Mouse (Mus musculus) A20 (cell line): ENCODE measurements around the gene Tada2b.

Experiments used
- DNase-seq: peaks from one replicate; pipeline ENCODE4 v3.0.0-alpha.2; 2011; ENCODE audit warnings: low read depth, low spot score

The Tada2b gene

DNA sequence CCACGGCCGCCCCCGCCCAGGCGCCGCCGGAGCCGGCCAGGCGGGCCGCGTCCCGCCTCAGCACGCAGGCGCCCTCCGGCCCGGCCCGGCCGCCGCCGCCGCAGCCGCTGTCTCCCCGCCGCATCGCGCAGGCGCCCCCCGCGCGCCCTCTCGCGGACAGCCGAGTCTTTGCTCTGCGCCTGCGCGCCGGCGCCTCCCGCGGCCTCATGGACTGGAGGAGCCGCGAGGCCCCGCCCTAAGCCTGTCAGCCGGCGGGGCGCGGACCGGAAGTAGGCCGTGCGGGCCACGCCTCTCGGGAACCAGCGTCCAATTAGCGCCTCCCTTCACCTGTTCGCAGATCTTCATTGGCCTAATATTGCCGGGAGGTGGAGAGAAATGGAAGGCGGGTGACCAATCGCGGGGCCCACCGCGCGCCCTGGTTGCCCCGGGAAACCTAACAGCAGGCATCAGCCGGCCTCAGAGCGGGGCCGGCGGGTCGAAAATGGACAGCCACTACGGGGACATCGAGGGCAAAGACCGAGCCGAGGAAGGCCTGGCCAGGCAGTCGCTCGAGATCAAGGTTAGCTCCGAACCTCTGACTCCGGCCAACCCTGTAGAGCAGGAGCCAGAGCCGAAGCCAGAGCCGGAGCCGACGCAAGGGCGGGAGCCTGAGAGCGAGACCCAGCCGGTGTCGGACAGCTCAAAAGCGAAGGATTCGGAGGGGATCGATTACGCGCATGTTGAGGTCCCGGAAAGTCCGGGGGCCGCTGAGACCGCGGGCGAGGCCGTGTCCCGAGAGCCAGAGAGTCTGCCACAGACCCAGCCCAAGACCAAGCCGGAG is at the start of gene Tada2b, which contains the start of gene Ccdc96:
Gene Tada2b (minus strand): TSS at position 115 of the 820 bp plus-strand sequence.
Gene Ccdc96 (plus strand): TSS at position 418 of the 820 bp plus-strand sequence.
- peak; percentile 99 for DNase-seq

DNA sequence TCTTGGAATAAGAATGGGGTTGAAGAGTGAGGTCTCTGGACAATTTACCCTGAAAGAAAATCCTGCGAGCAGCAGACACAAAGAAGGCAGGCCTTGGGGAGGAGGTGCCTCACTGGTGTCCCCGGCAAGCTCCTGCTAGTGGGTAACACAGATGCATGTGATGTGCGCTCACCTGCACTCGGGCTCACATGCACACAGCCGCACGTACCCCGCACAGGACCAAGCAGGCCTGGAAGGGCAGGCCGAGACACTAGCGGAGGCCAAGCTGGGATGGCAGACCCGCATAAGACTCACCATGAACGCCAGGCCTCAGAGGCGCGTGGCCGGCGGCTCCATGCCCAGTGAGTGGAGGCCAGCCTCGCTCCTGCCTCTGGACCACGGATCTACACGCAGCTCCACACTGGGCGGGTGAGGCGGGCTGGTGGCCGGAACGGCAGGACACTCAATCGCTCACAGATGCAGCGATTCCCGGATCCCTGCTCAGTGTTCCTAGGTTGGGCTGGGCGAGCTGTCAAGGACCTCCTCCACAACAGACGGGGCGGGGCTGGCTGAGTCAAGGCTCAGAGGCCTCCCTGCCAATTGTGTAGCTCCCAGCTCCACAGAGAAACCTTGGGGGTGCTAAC is 46.2 kb upstream of the Tada2b start:
- peak; percentile 87 for DNase-seq

DNA sequence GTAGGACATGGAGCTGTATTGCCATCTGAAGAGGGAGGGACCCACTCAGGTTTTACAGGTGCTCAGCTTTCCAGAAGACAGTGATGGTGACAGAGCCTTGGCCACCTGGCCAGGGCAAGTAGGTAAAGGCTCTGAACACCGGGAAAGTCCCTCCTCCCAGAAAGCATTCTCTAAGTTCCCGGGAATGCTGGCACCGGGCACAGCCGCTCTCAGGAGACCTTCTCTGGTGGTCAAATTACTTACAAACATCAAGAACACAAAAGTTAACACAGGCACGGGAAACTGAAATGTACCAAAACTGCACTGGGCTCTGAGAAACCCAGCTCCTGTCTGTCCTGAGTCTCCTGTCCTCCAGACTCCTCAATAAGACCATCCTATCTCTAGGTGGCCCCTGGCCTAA is 45.6 kb upstream of the Tada2b start:
- DNase-seq, result no peak

DNA sequence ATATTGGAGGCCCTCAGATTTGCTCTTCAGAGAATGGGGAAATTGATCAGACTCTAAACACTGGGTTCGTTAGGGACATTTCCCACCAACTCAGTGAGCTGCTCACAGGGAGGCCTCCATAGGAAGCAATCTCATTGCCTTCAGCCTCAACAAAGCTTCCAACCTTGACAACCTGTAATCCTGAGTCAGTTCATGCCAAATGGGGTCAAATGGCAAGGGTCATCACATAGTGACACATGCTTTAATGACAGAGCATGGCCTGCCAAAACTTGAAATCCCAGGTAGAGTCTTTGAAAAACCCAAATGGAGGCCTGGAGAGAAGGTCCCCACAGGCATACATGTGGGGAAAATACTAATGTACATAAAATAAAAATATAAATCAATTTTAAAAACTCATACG is 42.8 kb upstream of the Tada2b start:
- DNase-seq, result no peak

- DNase-seq, result peak; percentile 35
Observed at GRCm38 (mm10) chr5:36526274-36526673, 42.2 kb upstream of the Tada2b start.

DNA sequence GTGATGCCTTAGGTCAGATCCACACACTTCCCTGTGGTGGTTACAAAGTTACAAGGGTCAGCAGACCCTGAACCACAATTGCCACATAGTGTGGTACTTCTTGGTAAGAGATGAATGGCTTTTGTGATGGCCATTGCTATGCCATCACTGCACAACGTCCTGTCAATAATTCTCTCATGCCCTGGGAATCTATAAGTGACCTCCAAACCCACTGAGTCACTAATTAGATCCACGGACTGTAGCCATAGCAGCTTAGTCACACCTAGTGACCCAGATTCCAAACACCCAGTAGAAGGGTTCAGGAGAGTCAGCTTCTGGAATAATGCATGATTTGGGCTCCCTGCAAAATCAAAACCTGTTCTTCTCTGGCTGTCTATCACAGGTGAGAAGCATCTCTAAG is 41.1 kb upstream of the Tada2b start:
- DNase-seq, result no peak

GRCm38 (mm10) chr5:36523219-36523703 is 39.2 kb upstream of the Tada2b start:
- no peak for DNase-seq

GRCm38 (mm10) chr5:36522782-36523181 is 38.7 kb upstream of the Tada2b start:
- no peak for DNase-seq

- DNase-seq, result no peak
Observed at GRCm38 (mm10) chr5:36519751-36520150, 35.7 kb upstream of the Tada2b start.

DNA sequence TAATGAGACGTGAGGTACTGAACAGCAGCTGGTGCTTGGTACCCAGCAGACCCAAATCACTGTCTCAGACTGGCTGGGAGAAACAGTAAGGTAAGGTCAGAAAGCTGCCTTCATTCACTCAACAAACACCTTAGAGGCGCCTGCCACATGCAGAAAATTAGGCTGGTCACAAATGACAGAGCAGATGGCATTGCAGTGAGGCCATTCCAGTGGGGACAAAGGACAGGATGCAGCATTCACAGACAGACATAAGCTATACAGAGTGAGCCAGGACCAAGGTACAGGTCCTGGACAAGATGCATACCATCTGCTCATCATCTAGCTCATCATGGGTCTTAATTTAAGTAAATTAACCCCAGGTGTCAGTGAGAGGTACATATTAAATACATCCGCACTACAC is 33.5 kb upstream of the Tada2b start:
- DNase-seq, result no peak

GRCm38 (mm10) chr5:36515558-36515957 is 31.5 kb upstream of the Tada2b start:
- DNase-seq, result no peak

- DNase-seq, result no peak
Observed at GRCm38 (mm10) chr5:36515126-36515525, 31.0 kb upstream of the Tada2b start.

DNA sequence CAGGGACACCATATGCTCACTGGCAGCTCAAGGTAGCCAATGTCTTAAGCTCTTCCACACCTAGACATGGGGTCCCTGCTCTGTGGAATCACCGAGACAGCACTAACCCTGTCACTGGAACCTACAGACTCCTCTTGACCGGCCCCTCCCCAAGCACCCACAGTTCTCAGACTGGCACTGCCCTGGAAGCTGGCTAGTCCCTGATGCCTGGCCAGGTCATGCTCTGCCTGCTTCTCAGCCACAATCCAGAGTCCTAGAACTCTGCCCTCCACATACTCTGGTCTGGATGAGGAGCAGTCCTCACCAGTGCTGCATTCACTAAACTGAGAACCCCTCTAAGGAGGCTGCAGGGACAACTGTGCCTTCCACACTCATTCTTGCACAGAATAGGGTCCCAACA is 26.9 kb upstream of the Tada2b start:
- DNase-seq, result no peak

GRCm38 (mm10) chr5:36508351-36508750 is 24.3 kb upstream of the Tada2b start:
- no peak for DNase-seq

DNA sequence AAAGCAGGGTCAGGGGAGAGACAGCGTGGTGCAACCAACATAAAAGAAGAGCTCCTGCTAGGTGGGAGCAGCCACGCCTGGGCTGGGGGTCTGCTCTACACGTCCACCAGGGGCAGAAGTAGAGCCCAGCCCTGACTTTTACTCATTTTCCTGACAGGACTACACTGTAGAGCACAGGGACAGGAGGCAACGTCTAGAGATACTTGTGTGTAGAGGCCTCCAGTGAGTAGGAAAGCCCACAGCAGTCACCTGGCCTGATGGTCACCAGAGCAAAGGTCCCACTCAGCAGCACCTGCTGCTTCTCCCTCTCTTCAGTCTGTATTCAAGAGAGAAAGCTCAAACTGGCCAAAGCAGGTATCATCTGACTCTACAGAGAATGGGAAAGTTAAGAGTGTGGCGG is 21.6 kb upstream of the Tada2b start:
- no peak for DNase-seq

- DNase-seq, result no peak
Observed at GRCm38 (mm10) chr5:36505235-36505634, 21.1 kb upstream of the Tada2b start.

DNA sequence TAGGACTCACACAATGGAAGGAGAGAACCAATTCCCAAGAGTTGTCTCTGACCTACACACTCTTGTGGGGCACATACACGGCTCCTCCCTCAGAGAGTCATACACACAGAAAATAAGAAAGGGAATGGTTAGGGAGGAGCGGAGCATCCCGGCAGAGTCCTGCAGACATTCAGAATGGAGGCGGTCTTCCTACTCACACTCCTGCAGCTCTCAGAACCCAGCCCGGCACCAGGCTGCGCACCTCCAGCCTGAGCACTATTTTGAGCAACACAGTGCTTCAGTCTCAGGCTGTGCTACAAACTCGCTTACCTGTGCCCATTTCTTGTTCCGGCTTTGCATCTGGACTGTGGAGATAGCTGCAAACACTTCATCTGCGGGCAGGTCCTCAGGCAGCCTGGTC is 10.6 kb upstream of the Tada2b start:
- DNase-seq, result no peak

GRCm38 (mm10) chr5:36493919-36494318 is 9.8 kb upstream of the Tada2b start:
- DNase-seq, result no peak

GRCm38 (mm10) chr5:36489225-36489624 is 5.1 kb upstream of the Tada2b start:
- no peak for DNase-seq

DNA sequence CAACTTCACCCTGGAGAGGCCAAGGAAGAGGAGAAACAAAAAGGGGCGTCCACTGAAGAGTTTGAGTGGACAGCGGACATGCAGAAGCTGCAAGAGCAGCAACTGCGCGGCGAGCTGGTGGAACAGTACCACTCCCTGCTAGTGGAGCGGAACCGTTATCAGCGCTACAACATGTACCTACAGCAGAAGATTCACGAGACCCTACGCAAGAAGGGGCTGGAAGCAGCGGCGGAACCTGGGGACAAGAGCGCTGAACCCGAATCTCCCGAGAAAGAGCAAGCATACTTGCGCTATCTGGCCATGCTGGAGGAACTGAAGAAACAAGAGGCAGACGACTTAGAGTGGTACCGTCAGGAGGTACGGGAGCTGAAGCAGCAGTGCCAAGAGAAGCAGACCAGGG is 1.2 kb upstream of the Tada2b start:
- no peak for DNase-seq

DNA sequence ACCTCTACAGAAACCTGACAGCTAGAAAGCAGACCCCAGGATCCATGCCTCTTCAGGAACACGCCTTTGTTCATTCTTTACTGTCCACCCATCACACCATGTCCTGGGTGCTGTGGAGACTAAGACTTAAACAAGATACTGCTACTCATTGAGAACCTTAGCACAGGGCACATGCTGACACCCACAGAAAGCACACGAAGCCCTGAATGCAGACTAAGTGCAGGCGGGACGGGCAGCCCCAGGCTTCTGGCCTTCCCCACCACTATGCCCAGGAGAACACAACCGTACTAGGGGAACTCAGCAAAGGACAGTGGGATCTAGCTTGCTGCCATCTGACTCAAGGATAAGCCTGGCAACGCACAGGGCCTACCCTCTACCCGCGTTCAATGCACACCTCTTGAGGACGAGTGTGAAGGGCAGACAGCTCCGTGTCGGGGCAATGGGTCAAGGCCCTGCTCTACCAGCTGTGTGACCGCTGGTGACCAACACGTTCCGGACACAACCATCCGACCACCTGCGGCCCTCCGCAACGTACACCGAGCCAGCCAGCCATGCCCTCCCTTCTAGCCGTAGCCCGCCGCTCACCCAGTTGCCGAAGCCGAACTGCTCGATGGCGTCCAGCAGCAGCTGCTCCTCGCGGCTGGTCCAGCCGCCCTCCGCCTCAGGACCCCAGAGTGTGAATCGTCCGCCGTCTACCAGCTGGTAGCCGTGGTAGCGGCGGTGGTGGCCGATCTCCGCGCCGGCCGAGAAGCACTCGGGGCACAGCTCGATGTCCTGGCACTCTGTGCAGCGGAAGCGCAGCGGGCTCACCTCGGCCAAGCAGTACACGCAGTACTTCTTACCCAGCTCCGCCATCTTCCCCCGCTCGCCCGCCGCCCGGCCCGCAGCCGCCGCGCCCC is 633 bp downstream of the Tada2b start:
- DNase-seq, result peak; percentile 74

DNA sequence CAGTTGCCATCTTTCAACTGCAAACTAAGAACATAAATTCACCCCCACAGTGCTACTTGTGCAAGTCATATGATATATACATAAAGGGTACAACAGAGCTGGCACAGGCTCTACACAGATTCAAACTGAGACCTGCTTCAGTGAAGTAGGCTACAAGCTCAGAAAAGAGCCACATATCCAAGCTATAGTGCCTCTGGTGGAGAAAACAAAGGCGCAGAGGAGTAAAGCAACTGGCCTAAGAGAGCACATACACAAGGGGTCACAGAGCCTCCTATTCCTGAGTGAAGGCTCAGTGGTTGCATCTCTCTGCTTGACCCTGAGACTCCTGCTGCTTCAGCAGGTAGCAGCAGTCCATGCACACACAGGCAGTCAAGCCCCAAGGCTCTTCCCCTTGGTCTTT is 3.0 kb downstream of the Tada2b start:
- DNase-seq, result peak; percentile 48
